Mouse (Mus musculus): Measurements from ENCODE around the gene Pop5. TPM values are rescaled to one million over a fixed set of nuclear protein-coding genes. Genes with fewer than 3 reads are reported as not detected.

The Pop5 gene
- total and polyA plus RNA-seq, 2 experiments = 59.2 to 70.3 TPM

GRCm38 (mm10) chr5:115203735-115204561, 31.7 kb upstream of the Pop5 start:
- TF ChIP-seq POLR2A (IDR thresholded peaks at IDR 0.05; ENCODE audit: extremely low read depth, insufficient read depth, low read length) (no peak), CTCF (IDR thresholded peaks at IDR 0.05; ENCODE audit: low read depth, low read length) (no peak)
- Histone ChIP-seq H3K27ac (replicated peaks; ENCODE audit: insufficient read depth, low read depth, low read length) (no peak overlapping the region), H3K27me3 (ENCODE audit: control insufficient read depth, insufficient read depth, low read length) (peaks cover 9% of the 10 kb centered on the region; the same call in 1 of the 2 replicates), H3K9ac (ENCODE audit: low read depth, low read length) (no peak overlapping the region), H3K4me1 (ENCODE audit: control insufficient read depth, insufficient read depth, low read length) (peaks cover 7% of the 10 kb centered on the region; the same call in 1 of the 2 replicates), H3K36me3 (ENCODE audit: control insufficient read depth, insufficient read depth, low read length) (no peaks in the 10 kb centered on the region), H3K4me3 (ENCODE audit: insufficient read depth, low read depth, low read length) (no peak overlapping the region), H3K79me2 (ENCODE audit: control insufficient read depth, insufficient read depth, low read length) (no peaks in the 10 kb centered on the region)
- peak; percentile 42 for DNase-seq (ENCODE audit: extremely low read depth, low read depth, low spot score)
- WGBS = 6% methylated on average over 23 of the region's 23 CpGs

GRCm38 (mm10) chr5:115204562-115205311, 30.9 kb upstream of the Pop5 start:
- Histone ChIP-seq H3K9ac (ENCODE audit: low read depth, low read length) (no peak overlapping the region), H3K79me2 (ENCODE audit: control insufficient read depth, insufficient read depth, low read length) (no peaks in the 10 kb centered on the region), H3K27ac (replicated peaks; ENCODE audit: insufficient read depth, low read depth, low read length) (no peak overlapping the region), H3K36me3 (ENCODE audit: control insufficient read depth, insufficient read depth, low read length) (no peaks in the 10 kb centered on the region), H3K27me3 (ENCODE audit: control insufficient read depth, insufficient read depth, low read length) (peaks cover 9% of the 10 kb centered on the region; the same call in 1 of the 2 replicates), H3K4me1 (ENCODE audit: control insufficient read depth, insufficient read depth, low read length) (peaks cover 7% of the 10 kb centered on the region; the same call in 1 of the 2 replicates), H3K4me3 (ENCODE audit: insufficient read depth, low read depth, low read length) (no peak overlapping the region)
- peak; percentile 6 for DNase-seq (ENCODE audit: extremely low read depth, low read depth, low spot score)
- WGBS = 7% methylated on average over 31 of the region's 31 CpGs
- TF ChIP-seq POLR2A (IDR thresholded peaks at IDR 0.05; ENCODE audit: extremely low read depth, insufficient read depth, low read length) = no peak
- no peak for TF ChIP-seq CTCF (IDR thresholded peaks at IDR 0.05; ENCODE audit: low read depth, low read length)

GRCm38 (mm10) chr5:115207244-115207643, 28.4 kb upstream of the Pop5 start:
- no peak overlapping the region for H3K9ac ChIP-seq (ENCODE audit: low read depth, low read length)
- H3K36me3 ChIP-seq (ENCODE audit: control insufficient read depth, insufficient read depth, low read length) = no peaks in the 10 kb centered on the region
- no peak overlapping the region for H3K4me3 ChIP-seq (ENCODE audit: insufficient read depth, low read depth, low read length)
- WGBS = 64% methylated on average over 5 of the region's 5 CpGs
- H3K79me2 ChIP-seq (ENCODE audit: control insufficient read depth, insufficient read depth, low read length) = no peaks in the 10 kb centered on the region
- TF ChIP-seq CTCF (IDR thresholded peaks at IDR 0.05; ENCODE audit: low read depth, low read length) = no peak
- TF ChIP-seq POLR2A (IDR thresholded peaks at IDR 0.05; ENCODE audit: extremely low read depth, insufficient read depth, low read length) = no peak
- H3K4me1 ChIP-seq (ENCODE audit: control insufficient read depth, insufficient read depth, low read length) = peaks cover 7% of the 10 kb centered on the region; the same call in 1 of the 2 replicates
- peaks cover 9% of the 10 kb centered on the region; the same call in 1 of the 2 replicates for H3K27me3 ChIP-seq (ENCODE audit: control insufficient read depth, insufficient read depth, low read length)
- no peak overlapping the region for H3K27ac ChIP-seq (replicated peaks; ENCODE audit: insufficient read depth, low read depth, low read length)
- no peak for DNase-seq (ENCODE audit: extremely low read depth, low read depth, low spot score)

- TF ChIP-seq POLR2A (IDR thresholded peaks at IDR 0.05; ENCODE audit: extremely low read depth, insufficient read depth, low read length) = no peak
- no peak for TF ChIP-seq CTCF (IDR thresholded peaks at IDR 0.05; ENCODE audit: low read depth, low read length)
- Histone ChIP-seq H3K79me2 (ENCODE audit: control insufficient read depth, insufficient read depth, low read length) (no peaks in the 10 kb centered on the region), H3K9ac (ENCODE audit: low read depth, low read length) (no peak overlapping the region), H3K4me3 (ENCODE audit: insufficient read depth, low read depth, low read length) (no peak overlapping the region), H3K4me1 (ENCODE audit: control insufficient read depth, insufficient read depth, low read length) (peaks cover 7% of the 10 kb centered on the region; the same call in 1 of the 2 replicates), H3K36me3 (ENCODE audit: control insufficient read depth, insufficient read depth, low read length) (no peaks in the 10 kb centered on the region), H3K27me3 (ENCODE audit: control insufficient read depth, insufficient read depth, low read length) (peaks cover 9% of the 10 kb centered on the region; the same call in 1 of the 2 replicates), H3K27ac (replicated peaks; ENCODE audit: insufficient read depth, low read depth, low read length) (no peak overlapping the region)
- DNase-seq (ENCODE audit: extremely low read depth, low read depth, low spot score) = no peak
- WGBS = 26% methylated on average over 12 of the region's 16 CpGs
Observed at GRCm38 (mm10) chr5:115207892-115208291, 27.7 kb upstream of the Pop5 start.

- H3K27me3 ChIP-seq (ENCODE audit: control insufficient read depth, insufficient read depth, low read length) = peaks cover 9% of the 10 kb centered on the region; the same call in 1 of the 2 replicates
- DNase-seq (ENCODE audit: extremely low read depth, low read depth, low spot score) = no peak
Observed at GRCm38 (mm10) chr5:115208601-115209000, 27.0 kb upstream of the Pop5 start.

More at GRCm38 (mm10) chr5:115208601-115209000, 27.0 kb upstream of the Pop5 start:
- peaks cover 7% of the 10 kb centered on the region; the same call in 1 of the 2 replicates for H3K4me1 ChIP-seq (ENCODE audit: control insufficient read depth, insufficient read depth, low read length)
- WGBS = 75% methylated on average over 5 of the region's 5 CpGs
- H3K4me3 ChIP-seq (ENCODE audit: insufficient read depth, low read depth, low read length) = no peak overlapping the region
- H3K27ac ChIP-seq (replicated peaks; ENCODE audit: insufficient read depth, low read depth, low read length) = no peak overlapping the region
- H3K9ac ChIP-seq (ENCODE audit: low read depth, low read length) = no peak overlapping the region
- no peaks in the 10 kb centered on the region for H3K36me3 ChIP-seq (ENCODE audit: control insufficient read depth, insufficient read depth, low read length)
- H3K79me2 ChIP-seq (ENCODE audit: control insufficient read depth, insufficient read depth, low read length) = no peaks in the 10 kb centered on the region
- TF ChIP-seq POLR2A (IDR thresholded peaks at IDR 0.05; ENCODE audit: extremely low read depth, insufficient read depth, low read length) = no peak
- no peak for TF ChIP-seq CTCF (IDR thresholded peaks at IDR 0.05; ENCODE audit: low read depth, low read length)
